ENCODE assay signal across 7 mouse cellular contexts in genomic region chr12:21899109-21899508, GRCm38 (mm10).
A peak's percentile ranks its signal among the peaks of the same experiment; 100 is the strongest.
DNase-seq lines count a peak whose midpoint lies in the region; ATAC-seq and TF ChIP-seq lines count a peak whose summit lies in the region.
"Not testable (repeated sequence)": the region's sequence is repeated elsewhere in the genome, so short reads cannot be mapped to it uniquely, and the experiment has no call there.

No protein-coding gene starts in this region.

- TF ChIP-seq POLR2A in ES-Bruce4 (IDR thresholded peaks at IDR 0.05; ENCODE audit: insufficient read depth, low read length) = not testable (repeated sequence)
- TF ChIP-seq POLR2A in testis, adult 2 months (IDR thresholded peaks at IDR 0.05; ENCODE audit: control insufficient read depth, low read depth, low read length) = 0 out of 2 replicates have a peak, but pooled peaks have one; percentile 17

- H3K4me3 ChIP-seq in ES-Bruce4 (ENCODE audit: low read depth, low read length) = peak overlapping the region; percentile 60
- 0 out of 2 replicates have a peak overlapping the region, but pooled peaks have one; percentile 9 for H3K4me3 ChIP-seq in intestine, embryonic 15.5 days (replicated peaks)
- peak overlapping the region; percentile 64 for H3K4me3 ChIP-seq in testis, adult 2 months (ENCODE audit: control insufficient read depth, low read depth, low read length)

- ATAC-seq in intestine, embryonic 15.5 days = not testable (repeated sequence)

- not testable (repeated sequence) for H3K4me2 ChIP-seq in intestine, embryonic 15.5 days (replicated peaks)

- H3K27me3 ChIP-seq in ES-Bruce4 (ENCODE audit: control insufficient read depth, insufficient read depth, low read length, poor library complexity, severe bottlenecking); intestine, embryonic 15.5 days (replicated peaks); testis, adult 2 months (ENCODE audit: control insufficient read depth, insufficient read depth, low read length): not testable (repeated sequence)

- WGBS in intestine, embryonic 15.5 days = 20% methylated on average over 40 of the region's 40 CpGs

- H3K9ac ChIP-seq in ES-Bruce4 (ENCODE audit: low read depth, poor library complexity, severe bottlenecking) = peak overlapping the region; percentile 61
- not testable (repeated sequence) for H3K9ac ChIP-seq in intestine, embryonic 15.5 days

- DNase-seq in adrenal gland, postnatal 14 days = peak; percentile 25
- peak; percentile 88 for DNase-seq in heart, adult 11 months
- peak; percentile 1 to 26 for DNase-seq in urinary bladder, adult 18-20 months (ENCODE audit: low spot score in 2 of 2)
- DNase-seq in urinary bladder, postnatal 36 days (ENCODE audit: low spot score in 2 of 2) = peak; percentile 9 to 10

- not testable (repeated sequence) for TF ChIP-seq CTCF in ES-Bruce4 (IDR thresholded peaks at IDR 0.05; ENCODE audit: low read depth, low read length); testis, adult 2 months (IDR thresholded peaks at IDR 0.05; ENCODE audit: control insufficient read depth, insufficient read depth, insufficient replicate concordance, low read depth, low read length)

- not testable (repeated sequence) for H3K27ac ChIP-seq in ES-Bruce4 (ENCODE audit: insufficient read depth, low read length); intestine, embryonic 15.5 days; testis, adult 2 months (ENCODE audit: control insufficient read depth, insufficient read depth, low read depth, low read length)

- H3K9me3 ChIP-seq in ES-Bruce4 (replicated peaks; ENCODE audit: control insufficient read depth, insufficient read depth, low read length, poor library complexity, severe bottlenecking); intestine, embryonic 15.5 days: not testable (repeated sequence)

- not testable (repeated sequence) for H3K4me1 ChIP-seq in ES-Bruce4 (ENCODE audit: control insufficient read depth, insufficient read depth, low read length); intestine, embryonic 15.5 days (replicated peaks); testis, adult 2 months (ENCODE audit: control insufficient read depth, insufficient read depth, low read length)

- H3K36me3 ChIP-seq in ES-Bruce4 (ENCODE audit: control insufficient read depth, insufficient read depth, low read length, poor library complexity, severe bottlenecking); intestine, embryonic 15.5 days; testis, adult 2 months (ENCODE audit: control insufficient read depth, insufficient read depth, low read length): not testable (repeated sequence)

- TF ChIP-seq EP300 in ES-Bruce4 (IDR thresholded peaks at IDR 0.05; ENCODE audit: insufficient read depth, low read depth, low read length) = not testable (repeated sequence)

Comparison
In these comparisons a context has a peak if more than half of its experiments do, and no peak if none do; other contexts are left out.
1. H3K4me3 ChIP-seq: peak in every context shown above with its lines; median percentile 64 in testis, adult 2 months; 60 in ES-Bruce4; 9 in intestine, embryonic 15.5 days.
2. DNase-seq: peak in every context shown above with its lines; median percentile 88 in heart, adult 11 months; 25 in adrenal gland, postnatal 14 days; 14 in urinary bladder, adult 18-20 months; 10 in urinary bladder, postnatal 36 days.